Mouse (Mus musculus) embryo, embryonic 10.5 days (tissue): Measurements from ENCODE around the gene Hoxd13.

ENCODE experiments used
- DNase-seq: peaks from one replicate; pipeline ENCODE4 v3.0.0-alpha.2; 2015; ENCODE audit warnings: low spot score

Gene Hoxd13

GRCm38 (mm10) chr2:74667842-74668357, at the start of gene Hoxd13:
Gene Hoxd13 (plus strand): TSS chr2:74668310.
- no peak for DNase-seq

- no peak for DNase-seq
Measured at GRCm38 (mm10) chr2:74619676-74620246, 48.3 kb upstream of the Hoxd13 start.

GRCm38 (mm10) chr2:74620368-74620767, 47.7 kb upstream of the Hoxd13 start:
- DNase-seq = no peak

GRCm38 (mm10) chr2:74635412-74635811, 32.7 kb upstream of the Hoxd13 start:
- no peak for DNase-seq

GRCm38 (mm10) chr2:74642431-74642830, 25.7 kb upstream of the Hoxd13 start:
- no peak for DNase-seq

GRCm38 (mm10) chr2:74645631-74646030, 22.5 kb upstream of the Hoxd13 start:
- DNase-seq = no peak

- peak; percentile 33 for DNase-seq
Measured at GRCm38 (mm10) chr2:74647082-74647864, 20.8 kb upstream of the Hoxd13 start.

GRCm38 (mm10) chr2:74652996-74653340, 15.1 kb upstream of the Hoxd13 start:
- DNase-seq = peak; percentile 50

- peak; percentile 59 for DNase-seq
Measured at GRCm38 (mm10) chr2:74653781-74654535, 14.2 kb upstream of the Hoxd13 start.

GRCm38 (mm10) chr2:74654743-74655419, 13.2 kb upstream of the Hoxd13 start:
- DNase-seq = peak; percentile 43

GRCm38 (mm10) chr2:74655420-74655781, 12.7 kb upstream of the Hoxd13 start:
- peak; percentile 61 for DNase-seq

GRCm38 (mm10) chr2:74655821-74656631, 12.1 kb upstream of the Hoxd13 start:
- DNase-seq = peak; percentile 65

GRCm38 (mm10) chr2:74656632-74657021, 11.5 kb upstream of the Hoxd13 start:
- DNase-seq = no peak

GRCm38 (mm10) chr2:74657251-74658023, 10.7 kb upstream of the Hoxd13 start:
- peak; percentile 61 for DNase-seq

GRCm38 (mm10) chr2:74658024-74658666, 10.0 kb upstream of the Hoxd13 start:
- peak; percentile 67 for DNase-seq

- peak; percentile 74 for DNase-seq
Measured at GRCm38 (mm10) chr2:74658667-74659371, 9.3 kb upstream of the Hoxd13 start.

- DNase-seq = peak; percentile 63
Measured at GRCm38 (mm10) chr2:74659507-74660005, 8.6 kb upstream of the Hoxd13 start, which contains the start of gene Evx2. Gene Evx2 (minus strand): TSS chr2:74659557.

GRCm38 (mm10) chr2:74660421-74661375, 7.4 kb upstream of the Hoxd13 start:
- DNase-seq = peak; percentile 49
